Mouse (Mus musculus) spleen, adult 18-20 months (tissue): ENCODE measurements around the gene Ostc.

ENCODE experiments used
- DNase-seq, 2 experiments: peaks; one replicate each; pipeline ENCODE4 v3.0.0; 2022; ENCODE audit warnings: mixed read lengths in 2 of 2

Gene Ostc

GRCm38 (mm10) chr3:130708967-130709924 is at the start of gene Ostc:
Gene Ostc, minus strand, starts transcription at chr3:130709444.
- peak; percentile 90 to 94 for DNase-seq

GRCm38 (mm10) chr3:130758157-130758841 is 49.1 kb upstream of the Ostc start:
- DNase-seq = no peak

- no peak for DNase-seq
These were observed 48.0 kb upstream of the Ostc start for GRCm38 (mm10) chr3:130757117-130757852.

- no peak for DNase-seq
These were observed 40.0 kb upstream of the Ostc start for GRCm38 (mm10) chr3:130749206-130749605.

- DNase-seq = no peak
These were observed 37.7 kb upstream of the Ostc start for GRCm38 (mm10) chr3:130746673-130747619.

GRCm38 (mm10) chr3:130737652-130738361 is 28.6 kb upstream of the Ostc start:
- DNase-seq = no peak

- DNase-seq = no peak
These were observed 27.5 kb upstream of the Ostc start for GRCm38 (mm10) chr3:130736758-130737157.

- DNase-seq = peak; percentile 87 to 89
These were observed 21.0 kb upstream of the Ostc start, which contains the start of gene Rpl34 for GRCm38 (mm10) chr3:130730189-130730653. Gene Rpl34, minus strand, starts transcription at chr3:130730398.

GRCm38 (mm10) chr3:130729472-130730188 is 20.4 kb upstream of the Ostc start:
- no peak for DNase-seq

GRCm38 (mm10) chr3:130727676-130728075 is 18.4 kb upstream of the Ostc start:
- DNase-seq = no peak

GRCm38 (mm10) chr3:130727036-130727435 is 17.8 kb upstream of the Ostc start:
- DNase-seq = no peak

- no peak for DNase-seq
These were observed 16.5 kb upstream of the Ostc start for GRCm38 (mm10) chr3:130725718-130726117.

- no peak for DNase-seq
These were observed 13.7 kb upstream of the Ostc start for GRCm38 (mm10) chr3:130722733-130723478.

- DNase-seq = no peak
These were observed 11.0 kb upstream of the Ostc start for GRCm38 (mm10) chr3:130720225-130720624.

- no peak for DNase-seq
These were observed 9.6 kb upstream of the Ostc start for GRCm38 (mm10) chr3:130718871-130719270.

GRCm38 (mm10) chr3:130716555-130716954 is 7.3 kb upstream of the Ostc start:
- DNase-seq = no peak

- DNase-seq = peak in 1 of 2 experiments; percentile 78
These were observed 5.7 kb upstream of the Ostc start for GRCm38 (mm10) chr3:130714775-130715568.

- DNase-seq = no peak
These were observed 3.6 kb upstream of the Ostc start for GRCm38 (mm10) chr3:130712891-130713290.

GRCm38 (mm10) chr3:130710103-130710502 is 859 bp upstream of the Ostc start:
- no peak for DNase-seq
